Mouse (Mus musculus) cerebellum, postnatal 25 days (tissue): ENCODE data around the gene Ptprt.
"Not testable (repeated sequence)": the region's sequence is repeated elsewhere in the genome, so short reads cannot be mapped to it uniquely, and the experiment has no call there.

ENCODE experiments used
- DNase-seq, 2 experiments: peaks; one replicate each; pipeline ENCODE4 v3.0.0; 2021; ENCODE audit warnings: mixed read lengths in 2 of 2

Ptprt gene

DNA sequence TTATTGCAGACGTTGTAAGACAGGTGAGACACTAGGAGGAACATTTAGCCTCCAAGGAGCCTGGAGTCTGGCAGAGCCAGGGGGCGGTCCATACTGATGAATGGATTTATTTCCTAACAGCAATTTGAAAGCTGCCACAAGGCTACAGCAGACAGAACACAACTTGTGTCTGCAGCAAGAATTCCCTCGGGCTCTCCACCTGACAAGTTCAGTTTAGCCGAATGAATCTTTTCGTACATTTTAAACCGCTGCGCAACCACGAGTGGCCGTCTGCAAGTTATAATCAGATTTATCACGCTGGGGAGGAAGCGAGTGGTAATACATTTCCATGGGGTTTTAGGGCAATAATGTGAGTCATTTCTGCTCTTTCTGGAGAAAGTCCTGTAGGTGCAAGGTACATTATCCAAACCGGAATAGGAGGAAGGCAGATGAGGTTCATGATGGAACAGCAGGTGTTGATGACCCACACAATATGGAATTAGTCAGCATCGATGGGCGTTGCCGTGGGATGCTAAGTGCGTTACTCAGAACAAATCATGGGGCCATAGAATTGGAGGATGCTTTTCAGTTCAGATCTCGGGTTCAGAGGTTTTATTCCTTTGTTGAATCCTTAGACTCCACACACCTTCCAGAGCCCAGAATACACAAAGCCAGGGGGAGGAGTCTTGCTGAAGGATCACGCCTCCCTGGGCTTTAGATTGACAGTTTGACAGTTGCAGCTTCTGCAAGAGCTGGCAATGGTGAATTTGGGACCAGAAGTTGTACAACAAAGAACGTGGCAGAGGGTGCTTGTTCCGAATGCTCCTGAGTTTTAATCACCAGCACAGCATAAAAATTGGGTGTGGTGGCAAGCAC, 478.1 kb downstream of the Ptprt start:
- no peak for DNase-seq

DNA sequence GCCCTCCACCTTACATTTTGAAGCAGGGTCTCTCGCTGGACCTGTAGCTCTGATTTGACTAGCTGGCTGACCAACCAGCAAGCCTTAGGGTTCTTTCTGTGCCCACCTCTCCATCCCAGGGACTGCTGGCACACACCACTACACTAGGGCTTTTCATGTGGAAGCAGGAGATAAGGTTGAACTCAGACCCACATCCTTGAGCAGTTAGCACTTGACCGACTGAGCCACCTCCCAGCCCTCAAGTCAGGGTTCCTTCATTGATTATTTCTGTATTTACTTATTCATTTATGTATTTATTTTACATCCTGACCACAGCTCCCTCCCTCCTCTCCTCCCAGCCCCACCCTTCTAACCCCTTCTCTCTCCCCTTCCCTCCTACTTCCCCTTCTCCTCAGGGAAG, 479.1 kb downstream of the Ptprt start:
- no peak for DNase-seq

DNA sequence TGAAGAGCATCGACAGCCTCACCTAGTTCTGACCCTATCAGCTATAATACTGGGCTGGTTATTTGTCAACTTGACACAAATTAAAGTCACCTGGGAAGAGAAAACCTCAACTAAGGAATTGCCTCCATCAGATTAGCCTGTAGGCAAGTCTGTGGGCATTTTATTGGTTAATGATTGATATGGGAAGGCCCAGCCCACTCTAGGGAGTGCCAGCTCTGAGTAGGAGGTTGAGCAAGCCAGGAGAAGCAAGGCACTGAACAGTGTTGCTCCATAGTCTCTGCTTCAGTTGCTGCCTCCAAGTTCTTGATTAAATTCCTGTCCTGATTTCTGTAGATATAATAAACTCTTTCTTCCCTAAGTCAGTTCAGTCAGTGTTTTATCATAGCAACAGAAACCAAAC, 488.4 kb downstream of the Ptprt start:
- DNase-seq = no peak

DNA sequence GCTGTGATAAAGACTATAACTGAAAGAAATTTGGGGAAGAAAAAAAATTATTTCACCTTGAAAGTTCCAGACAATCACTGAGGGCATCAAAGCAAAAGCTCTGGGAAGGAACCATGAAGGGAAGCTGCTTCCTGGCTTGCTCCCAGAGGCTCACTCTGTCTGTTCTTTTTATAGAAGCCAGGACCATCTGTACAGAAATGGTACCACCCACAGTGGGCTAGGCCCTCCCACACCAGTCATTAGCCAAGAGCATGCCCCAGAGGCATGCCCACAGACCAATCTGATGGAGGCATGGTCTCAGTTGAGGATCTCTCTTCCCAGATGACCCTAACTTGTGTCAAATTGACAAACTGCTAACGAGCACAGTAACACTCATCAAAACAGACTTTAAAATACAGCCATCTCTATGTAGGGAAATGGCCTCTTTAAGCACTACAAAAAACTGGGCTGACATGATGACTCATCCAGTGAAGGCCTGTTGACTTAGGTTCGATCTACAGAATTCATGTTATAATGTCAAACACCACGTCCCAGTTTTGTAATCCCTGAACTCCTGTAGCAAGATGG, 519.0 kb downstream of the Ptprt start:
- DNase-seq = peak; percentile 38 to 57

DNA sequence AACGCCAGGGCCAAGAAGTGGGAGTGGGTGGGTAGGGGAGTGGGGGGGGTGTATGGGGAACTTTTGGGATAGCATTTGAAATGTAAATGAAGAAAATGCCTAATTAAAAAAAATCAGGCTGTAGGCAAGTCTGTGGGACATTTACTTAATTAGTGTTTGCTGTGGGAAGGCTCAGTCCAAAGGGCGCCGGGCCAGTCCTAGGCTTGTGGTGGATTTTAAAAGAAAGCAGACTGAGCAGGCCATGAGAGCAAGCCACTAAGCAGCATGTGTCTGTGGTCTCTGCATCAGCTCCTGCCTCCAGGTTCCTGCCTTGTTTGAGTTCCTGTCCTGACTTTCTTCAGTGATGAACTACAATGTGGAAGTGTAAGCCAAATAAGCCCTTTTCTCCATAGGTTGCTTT, 524.8 kb downstream of the Ptprt start:
- DNase-seq = not testable (repeated sequence)

DNA sequence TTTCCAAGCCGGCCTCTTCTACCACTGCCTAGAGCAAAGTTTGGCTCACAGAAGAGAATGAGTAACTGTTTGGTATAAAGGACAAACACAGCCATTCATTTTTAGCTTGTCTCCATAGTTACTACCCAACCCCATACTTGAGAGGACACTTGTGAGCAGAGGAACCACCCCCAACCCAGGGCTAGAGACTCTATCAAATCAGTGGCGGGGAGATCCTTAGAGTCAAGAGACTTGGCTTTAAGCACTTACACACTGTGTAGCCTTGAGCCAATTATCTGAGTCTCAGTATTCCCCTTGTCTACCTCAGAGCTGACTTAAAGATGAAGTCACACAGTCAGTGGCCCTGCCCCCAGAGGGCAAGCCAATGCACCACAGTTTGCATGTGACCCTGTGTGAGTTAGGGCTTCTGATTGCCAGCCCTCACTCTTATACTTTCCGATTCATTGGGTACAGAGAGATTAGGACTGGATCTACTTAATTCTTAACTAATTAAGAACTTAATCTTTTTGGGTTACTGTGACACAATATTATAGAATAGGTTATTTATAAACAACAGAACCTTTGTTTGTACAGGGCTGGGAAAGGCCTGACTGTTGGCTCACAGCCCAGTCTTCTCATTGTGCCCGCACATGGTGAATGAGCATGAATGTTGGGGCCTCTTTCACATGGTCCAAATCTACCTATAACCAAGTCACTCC, 529.2 kb downstream of the Ptprt start:
- DNase-seq = peak in 1 of 2 experiments; percentile 14

DNA sequence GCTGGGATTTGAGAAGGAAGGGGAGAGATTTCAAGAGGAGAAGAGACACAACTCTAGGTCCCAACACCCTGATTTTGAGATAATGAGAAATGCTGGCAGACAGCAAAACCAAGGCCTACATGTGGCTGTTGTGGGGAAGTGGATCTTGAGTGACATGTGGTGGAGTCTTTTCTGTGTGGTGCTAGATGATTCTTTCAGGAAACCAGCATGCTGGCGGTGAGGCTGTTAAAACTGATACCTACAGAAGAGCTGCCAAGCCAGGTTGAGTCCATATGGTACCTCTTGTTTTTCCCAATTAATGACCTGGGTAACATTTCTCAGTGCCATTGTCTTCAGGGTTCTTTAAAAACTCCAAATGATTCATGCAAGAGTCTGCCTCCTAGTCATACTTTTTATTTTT, 531.1 kb downstream of the Ptprt start:
- DNase-seq = peak; percentile 37 to 45

DNA sequence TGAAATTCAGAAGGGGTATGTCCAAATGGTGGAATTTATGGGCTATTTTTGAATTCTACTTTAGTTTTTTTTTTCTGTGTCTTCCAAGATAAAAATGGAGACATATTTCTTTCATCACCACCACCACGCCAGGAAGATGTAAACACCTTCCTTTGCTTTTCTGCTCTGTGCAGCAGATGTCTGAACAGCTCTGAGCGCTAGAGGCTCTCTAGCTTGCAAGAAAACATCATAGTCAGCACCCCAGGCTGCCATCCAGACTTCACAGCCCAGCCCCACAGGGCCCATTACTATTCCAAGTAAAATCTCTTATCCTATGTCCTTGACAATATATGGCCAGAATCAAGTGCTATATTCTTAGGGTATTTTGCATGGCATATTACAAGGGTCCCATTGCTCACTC, 542.9 kb downstream of the Ptprt start:
- DNase-seq = no peak

DNA sequence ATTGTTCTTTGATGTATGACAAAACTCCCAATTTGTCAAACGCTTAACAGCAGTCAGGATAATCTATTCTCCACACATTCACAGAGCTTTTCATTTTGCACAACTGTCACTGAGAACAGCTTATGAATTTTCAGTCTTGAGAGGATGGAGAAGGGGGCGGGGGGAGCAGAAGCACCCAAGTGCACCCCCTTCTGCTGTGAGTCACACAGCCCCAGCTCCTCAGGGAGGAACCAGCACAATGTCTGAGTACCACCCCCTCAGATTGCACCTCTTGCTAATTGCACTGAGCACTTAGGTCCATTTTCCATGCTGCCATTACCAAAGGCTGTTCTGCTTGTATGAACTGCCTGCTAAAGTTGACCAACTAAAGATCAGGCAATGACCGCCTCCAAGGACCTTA, 578.6 kb downstream of the Ptprt start:
- DNase-seq = no peak

DNA sequence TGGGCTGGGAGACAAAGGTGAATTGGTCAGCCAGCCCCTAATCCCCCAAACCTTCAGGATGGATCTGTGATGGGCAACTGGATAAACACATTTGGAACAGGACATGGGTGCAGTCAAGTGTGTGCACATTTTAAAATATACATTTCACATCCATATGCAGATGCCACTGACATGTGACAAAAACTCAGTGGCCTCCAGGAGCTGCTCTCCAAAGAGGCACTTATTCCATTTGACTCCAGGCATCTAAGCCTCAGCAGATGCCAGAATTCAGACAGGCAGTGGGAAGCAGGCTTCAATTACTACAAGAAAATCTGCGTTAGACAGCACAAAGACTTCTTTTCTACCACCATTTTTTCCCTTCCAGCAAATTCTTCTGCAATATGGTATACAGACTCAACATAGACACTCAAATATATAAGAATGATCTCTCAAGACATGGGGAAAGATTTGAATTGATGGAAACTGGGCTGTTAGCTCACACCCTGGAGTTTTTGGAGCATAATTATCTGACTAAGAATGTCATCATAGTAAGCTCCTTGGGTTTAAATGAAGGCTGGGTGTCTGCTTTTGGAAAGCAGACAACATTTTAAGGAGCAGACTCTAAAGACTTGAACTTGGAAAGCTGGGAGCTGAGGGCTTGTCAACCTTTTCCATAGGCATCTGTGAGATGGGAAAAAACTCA, 580.1 kb downstream of the Ptprt start:
- DNase-seq = no peak

DNA sequence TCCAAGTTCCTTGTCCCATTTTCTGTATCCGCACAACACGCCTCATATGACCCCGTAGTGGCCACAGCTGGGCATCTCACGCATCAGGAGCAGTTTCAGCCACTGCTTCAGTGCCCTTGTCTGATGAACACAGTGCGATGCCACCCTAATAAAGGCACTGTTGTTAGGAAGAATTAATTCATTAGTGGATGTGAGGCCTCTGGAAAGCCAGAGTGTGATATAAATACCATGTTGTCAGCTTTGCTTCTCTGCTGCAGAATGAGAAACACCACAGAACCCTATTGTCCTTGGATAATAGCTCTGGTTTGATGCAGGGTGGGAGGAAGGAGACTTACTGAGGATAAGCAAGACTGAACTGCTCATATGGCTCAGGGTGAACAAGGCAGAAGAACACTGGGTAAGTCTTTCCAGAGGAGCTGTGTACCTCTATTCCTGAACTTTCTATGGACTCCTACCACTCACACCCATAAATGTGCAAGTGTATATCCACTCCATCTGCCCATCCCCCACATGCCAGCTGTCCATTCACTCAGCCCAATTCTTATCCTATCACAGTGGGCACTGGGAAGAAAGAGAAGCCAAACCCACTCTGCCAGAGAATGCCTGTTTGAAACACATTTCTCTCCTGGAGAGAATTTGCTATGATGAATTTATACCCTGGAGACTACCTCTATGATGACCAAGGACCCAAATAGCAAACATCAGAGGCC, 582.2 kb downstream of the Ptprt start:
- peak in 1 of 2 experiments; percentile 27 for DNase-seq

DNA sequence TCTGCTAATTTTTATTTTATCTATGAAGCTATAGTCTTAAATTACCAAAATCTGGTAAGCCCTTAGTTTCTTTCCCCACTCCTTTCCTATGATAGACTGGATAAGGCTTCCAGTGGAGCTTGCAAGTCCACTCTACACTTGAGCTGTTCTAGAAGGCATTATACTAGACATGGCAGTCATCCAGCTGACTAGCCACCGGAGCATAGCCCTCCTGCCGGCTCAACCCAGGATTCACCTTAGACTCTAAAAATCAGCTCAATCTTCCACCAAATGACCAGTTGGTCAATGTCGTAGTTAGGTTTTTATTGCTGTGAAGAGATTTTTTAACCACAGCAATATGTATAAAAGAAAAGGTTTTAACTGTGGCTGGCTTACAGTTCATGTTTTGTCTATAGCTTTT, 608.1 kb downstream of the Ptprt start:
- no peak for DNase-seq

DNA sequence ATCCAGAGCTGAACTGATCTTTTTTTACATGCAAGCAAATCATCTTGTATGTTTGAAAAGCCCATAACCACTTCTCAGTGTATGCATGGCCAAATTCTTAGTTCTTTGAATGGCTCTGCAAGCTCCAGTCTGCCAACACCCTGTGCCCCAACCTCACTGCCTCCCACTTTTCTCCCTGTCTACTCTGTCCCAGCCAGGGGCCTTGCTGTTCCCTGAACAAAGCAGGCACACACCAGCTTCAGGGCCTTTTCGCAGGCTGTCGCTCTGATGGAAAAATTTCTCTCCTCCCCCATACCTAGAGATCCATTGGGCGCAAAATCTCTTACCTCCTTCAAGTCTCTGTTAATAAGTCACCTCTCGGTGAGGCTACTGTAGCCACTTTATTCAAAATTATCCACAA, 610.7 kb downstream of the Ptprt start:
- DNase-seq = no peak

DNA sequence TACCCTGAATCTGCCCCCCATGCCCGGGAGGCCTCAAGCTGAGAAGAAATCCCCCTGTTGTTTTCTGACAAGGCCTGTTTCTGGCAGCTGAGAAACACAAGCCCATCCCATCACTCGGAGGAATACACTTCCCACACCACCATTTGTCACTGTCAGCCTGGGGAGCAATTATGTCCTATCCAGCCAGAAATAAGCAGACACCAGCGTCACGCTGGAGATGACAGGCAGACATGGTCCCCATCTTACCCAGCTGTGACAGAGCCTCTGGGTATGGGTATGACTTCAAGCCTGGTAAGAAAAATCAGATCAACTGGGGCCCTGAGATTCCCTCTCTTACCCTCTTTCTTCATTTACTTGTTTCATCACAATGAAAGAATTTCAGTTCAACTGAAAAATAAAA, 625.3 kb downstream of the Ptprt start:
- DNase-seq = no peak

DNA sequence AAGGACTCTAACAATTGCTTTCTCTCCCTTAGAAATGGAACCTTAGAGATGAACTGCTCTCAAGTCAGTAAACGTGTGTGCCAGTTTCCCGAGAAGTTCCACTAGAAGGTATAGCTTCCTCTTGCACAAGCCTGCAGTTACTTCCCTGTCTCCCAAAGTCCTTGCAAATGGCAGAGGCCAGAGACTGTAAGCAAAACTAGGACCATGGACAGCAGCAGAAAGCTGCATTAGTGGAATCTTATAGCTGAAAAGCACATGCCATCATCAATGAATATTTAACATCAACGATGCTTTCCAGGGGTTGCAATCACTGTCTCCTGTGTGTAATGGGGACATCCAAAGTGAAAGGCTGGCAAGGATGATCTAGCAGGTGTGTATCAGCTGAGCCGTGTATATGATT, 629.3 kb downstream of the Ptprt start:
- DNase-seq = no peak

DNA sequence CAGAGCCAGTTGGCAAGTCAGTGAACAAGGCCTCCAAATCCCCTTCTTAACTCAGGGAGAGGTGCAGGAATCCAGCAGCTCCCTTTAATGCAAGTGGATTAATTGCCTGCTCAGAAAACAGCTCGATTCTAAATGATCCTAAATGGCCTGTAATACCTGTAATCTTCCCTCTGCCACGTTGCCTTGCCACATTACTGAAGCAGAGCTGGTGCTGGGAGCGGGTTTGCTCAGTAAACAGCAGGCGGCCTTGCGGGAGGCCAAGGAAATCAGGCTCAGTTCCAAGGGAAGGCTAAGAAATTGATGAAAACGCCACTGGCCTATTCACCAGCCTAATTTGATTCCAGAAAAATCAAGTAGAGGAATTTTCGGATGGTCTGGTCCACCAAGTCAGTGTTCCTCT, 659.9 kb downstream of the Ptprt start:
- DNase-seq = peak; percentile 65 to 70

DNA sequence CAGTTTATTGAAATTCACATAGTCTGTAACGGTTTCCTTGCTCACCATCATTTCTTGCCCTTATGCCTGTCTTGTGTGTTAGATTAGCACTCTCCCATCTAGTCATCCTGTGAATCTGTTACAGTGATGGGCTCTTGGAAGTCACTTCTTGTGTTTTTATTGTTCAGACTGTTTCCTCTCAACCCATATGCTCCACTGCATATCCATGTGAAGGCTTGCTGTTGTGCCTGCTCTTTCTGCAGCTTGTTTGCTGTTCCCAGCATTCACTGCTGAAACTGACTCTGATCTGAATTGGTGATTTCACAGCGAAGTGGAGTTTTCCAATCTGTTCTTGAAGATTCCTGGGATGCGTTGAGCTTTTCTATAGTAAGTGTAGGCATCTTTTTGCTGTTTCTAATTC, 678.6 kb downstream of the Ptprt start:
- no peak for DNase-seq

DNA sequence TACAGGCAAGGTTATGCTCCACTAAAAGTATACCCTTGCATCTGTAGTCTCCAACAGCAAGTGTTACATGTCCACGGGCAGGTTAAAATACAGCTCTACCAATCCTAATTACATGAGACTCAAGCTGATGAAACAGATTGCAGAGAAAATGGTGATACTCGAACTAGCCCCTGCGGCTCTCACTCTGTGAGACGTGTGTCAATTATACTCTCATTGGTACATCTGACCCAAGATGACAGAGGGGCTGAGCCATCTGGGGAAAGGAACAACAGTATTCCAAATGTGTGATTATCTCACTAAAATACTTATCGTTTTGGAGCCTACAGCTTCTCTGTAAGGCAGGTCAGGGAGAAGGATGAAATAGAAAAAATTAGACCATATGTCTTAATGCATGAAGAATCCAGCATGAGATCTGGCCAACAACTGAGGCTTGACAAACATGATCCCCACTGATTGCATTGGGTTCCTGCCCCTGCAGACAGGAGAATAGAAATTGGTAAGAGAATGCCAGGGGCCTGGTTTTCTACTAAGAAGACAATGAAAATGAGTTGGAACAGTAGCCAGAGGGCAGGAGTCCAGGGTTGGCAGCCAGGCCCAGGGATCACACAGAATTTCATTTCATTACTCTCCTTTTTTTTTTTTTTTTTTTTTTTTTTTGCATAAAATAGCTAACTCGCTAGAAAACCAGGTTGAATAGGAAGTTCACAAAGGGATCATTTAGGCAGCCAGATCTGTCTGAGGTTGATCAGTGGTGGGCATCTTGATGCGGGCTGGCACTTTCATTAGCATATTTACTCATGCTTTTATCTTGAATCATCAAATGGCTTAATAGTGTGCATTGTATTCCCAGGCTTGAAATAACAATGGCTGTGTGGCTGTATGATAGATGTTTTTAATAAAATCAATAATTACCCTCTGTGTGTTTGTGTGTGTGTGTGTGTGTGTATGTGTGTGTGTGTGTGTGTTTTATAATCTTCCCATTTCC, 699.5 kb downstream of the Ptprt start:
- peak; percentile 78 to 81 for DNase-seq

DNA sequence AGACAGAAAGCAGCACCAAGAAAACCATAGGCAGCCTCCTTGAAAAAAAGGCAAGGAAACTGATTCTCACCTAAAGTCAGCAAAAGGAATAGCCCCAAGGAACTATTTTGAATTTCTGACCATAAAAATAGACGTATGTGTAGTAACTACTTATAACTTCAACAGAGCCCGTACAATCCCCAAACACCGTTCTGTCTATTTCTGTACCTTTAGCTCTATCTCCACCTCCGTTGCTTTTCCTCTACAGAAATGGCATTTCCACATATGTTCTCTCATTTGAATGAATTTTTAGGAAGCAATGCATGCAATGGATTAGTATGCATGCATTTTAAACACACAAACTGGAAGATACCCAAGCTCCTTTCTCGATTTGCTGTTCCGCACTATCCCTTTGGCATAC, 715.5 kb downstream of the Ptprt start:
- DNase-seq = no peak

DNA sequence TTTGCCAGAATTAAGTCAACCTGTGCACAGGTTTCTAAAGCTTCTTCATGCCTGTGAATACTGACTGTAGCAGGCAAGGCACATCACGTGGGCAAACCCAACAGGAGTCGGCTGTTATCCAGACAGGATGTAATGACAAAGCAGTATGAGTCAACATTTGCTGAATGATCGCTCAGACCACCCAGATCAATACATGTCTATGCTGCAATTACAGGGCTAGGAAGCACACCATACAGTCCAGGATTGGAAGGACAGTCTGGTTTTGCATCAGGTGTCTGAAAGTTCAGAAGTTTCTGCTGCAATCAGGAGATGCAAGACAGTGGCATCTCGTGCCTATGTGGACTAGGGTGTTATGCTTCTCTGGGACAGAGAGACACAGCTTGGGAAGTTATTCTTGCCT, 716.3 kb downstream of the Ptprt start:
- no peak for DNase-seq

DNA sequence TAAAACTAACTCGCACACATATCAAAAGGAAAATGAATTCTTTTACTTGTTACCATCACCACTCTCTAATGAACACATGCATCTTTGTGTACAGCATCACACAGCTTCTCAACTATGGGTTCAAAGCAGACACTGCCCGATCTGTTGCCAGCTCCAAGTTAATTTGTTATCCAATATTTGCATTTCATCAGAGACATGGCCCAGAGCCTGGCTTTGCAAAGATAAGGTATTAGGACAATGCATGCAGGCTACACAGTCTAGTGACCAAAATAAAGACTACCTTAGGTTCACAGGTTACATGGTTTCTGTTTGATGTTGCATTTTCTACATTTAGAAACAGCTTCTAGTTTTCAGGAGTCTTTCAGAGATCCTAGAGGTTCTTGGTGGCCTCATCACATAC, 719.0 kb downstream of the Ptprt start:
- DNase-seq = no peak

DNA sequence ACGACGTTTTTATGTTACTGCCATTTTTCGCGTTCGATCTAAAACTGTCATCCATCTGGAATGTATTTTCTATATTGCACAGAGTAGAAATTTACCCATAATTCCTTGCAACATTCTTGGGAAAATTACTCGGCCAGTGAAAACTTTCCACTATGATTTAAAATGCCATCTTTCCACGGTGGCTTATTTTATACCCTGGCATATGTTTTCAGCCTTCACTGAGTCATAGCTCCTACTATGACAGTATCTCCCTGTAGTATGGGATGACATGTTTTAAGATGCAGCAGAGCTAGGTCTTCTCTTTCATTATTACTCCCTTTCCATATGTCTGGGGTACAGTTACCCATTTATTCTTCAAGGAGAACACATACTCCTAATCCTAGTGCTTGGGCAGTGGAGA, 753.7 kb downstream of the Ptprt start:
- DNase-seq = no peak
